Mouse (Mus musculus) CH12.LX (cell line): ENCODE data around the gene Pitpnm3. TPM values are rescaled to one million over a fixed set of nuclear protein-coding genes. Genes with fewer than 3 reads are reported as not detected.

Experiments
- DNase-seq: peaks from one replicate; pipeline ENCODE4 v3.0.0-alpha.2; 2013; ENCODE audit errors: extremely low read depth
- H3K27ac ChIP-seq: 2 replicates; pipeline ENCODE4 v1.5.1; 2012; ENCODE audit warnings: low read depth, mild to moderate bottlenecking, control low read depth, moderate library complexity; ENCODE audit not compliant: insufficient read depth
- H3K27me3 ChIP-seq: replicated peaks from 2 replicates; pipeline ENCODE3; 2012; ENCODE audit warnings: inconsistent platforms
- H3K36me3 ChIP-seq, 2 experiments: replicated peaks in 1 of 2; 2 replicates each; pipeline versions ENCODE3 to v1.6.1; 2012; ENCODE audit warnings: inconsistent platforms in 1 of 2, low read length in 1 of 2, mild to moderate bottlenecking in 1 of 2, mixed read lengths in 1 of 2, moderate library complexity in 1 of 2; ENCODE audit not compliant: control insufficient read depth in 1 of 2, insufficient read depth in 1 of 2
- H3K4me1 ChIP-seq, 2 experiments: 2 replicates each; pipeline ENCODE4 v1.6.1; 2012; ENCODE audit warnings: inconsistent platforms in 1 of 2, moderate library complexity in 1 of 2; ENCODE audit not compliant: insufficient read depth in 2 of 2, control insufficient read depth in 1 of 2
- H3K4me2 ChIP-seq: 2 replicates; pipeline ENCODE4 v1.6.1; 2012; ENCODE audit warnings: low read depth, mild to moderate bottlenecking, control low read depth; ENCODE audit not compliant: poor library complexity, insufficient read depth, severe bottlenecking
- H3K4me3 ChIP-seq, 3 experiments: fragments of 150-350 bp in 1 of 3; sonication (generic) in 1 of 3; replicated peaks in 1 of 3; 2 replicates each; pipeline versions ENCODE3 to v1.5.1; 2011 to 2012; ENCODE audit warnings: low read depth in 2 of 3, low read length in 2 of 3, mild to moderate bottlenecking in 2 of 3, moderate library complexity in 2 of 3, control low read depth in 1 of 3, improper control_type of control experiment in 1 of 3, inconsistent platforms in 1 of 3, mixed read lengths in 1 of 3; ENCODE audit not compliant: poor library complexity in 1 of 3
- H3K79me2 ChIP-seq: replicated peaks from 2 replicates; pipeline ENCODE4 v1.6.1; 2012; ENCODE audit warnings: mild to moderate bottlenecking, moderate library complexity; ENCODE audit not compliant: control insufficient read depth, poor library complexity, insufficient read depth, severe bottlenecking; ENCODE audit errors: extremely low read depth
- H3K9ac ChIP-seq: 2 replicates; pipeline ENCODE4 v1.6.1; 2012; ENCODE audit warnings: low read depth, mild to moderate bottlenecking, control low read depth, moderate library complexity; ENCODE audit not compliant: insufficient read depth
- H3K9me3 ChIP-seq: replicated peaks from 2 replicates; pipeline ENCODE3; 2012; ENCODE audit warnings: low read length, inconsistent platforms, mixed read lengths
- BHLHE40 ChIP-seq: IDR thresholded peaks from 2 replicates; pipeline ENCODE4 v1.6.1; 2011; ENCODE audit warnings: mild to moderate bottlenecking, low read depth, low read length, improper control_type of control experiment
- E2F4 ChIP-seq: IDR thresholded peaks from 2 replicates; pipeline ENCODE4 v1.6.1; 2011; ENCODE audit warnings: low read depth, low read length, improper control_type of control experiment; ENCODE audit not compliant: insufficient replicate concordance
- JUND ChIP-seq: conservative IDR thresholded peaks from 2 replicates; pipeline ENCODE4 v1.6.1; 2011; ENCODE audit warnings: low read depth, low read length, improper control_type of control experiment
- MAZ ChIP-seq: IDR thresholded peaks from 2 replicates; pipeline ENCODE4 v1.6.1; 2012; ENCODE audit warnings: low read depth, mild to moderate bottlenecking, inconsistent platforms, low read length, improper control_type of control experiment, moderate library complexity
- MEF2A ChIP-seq: IDR thresholded peaks from 2 replicates; pipeline ENCODE4 v1.6.1; 2014; ENCODE audit warnings: low read depth, mild to moderate bottlenecking, inconsistent platforms, low read length, improper control_type of control experiment, borderline replicate concordance
- MXI1 ChIP-seq: IDR thresholded peaks from 2 replicates; pipeline ENCODE4 v1.6.1; 2011; ENCODE audit warnings: mild to moderate bottlenecking, low read depth, low read length, improper control_type of control experiment
- MYC ChIP-seq: IDR thresholded peaks from 2 replicates; pipeline ENCODE4 v1.6.1; 2011; ENCODE audit warnings: low read depth, mild to moderate bottlenecking, improper control_type of control experiment, low read length
- NRF1 ChIP-seq: IDR thresholded peaks from 2 replicates; pipeline ENCODE4 v1.6.1; 2014; ENCODE audit warnings: low read depth, mild to moderate bottlenecking, inconsistent platforms, low read length, improper control_type of control experiment, moderate library complexity
- RCOR1 ChIP-seq: conservative IDR thresholded peaks from 2 replicates; pipeline ENCODE4 v1.6.1; 2012; ENCODE audit warnings: low read depth, mild to moderate bottlenecking, inconsistent platforms, low read length, improper control_type of control experiment
- TBP ChIP-seq: conservative IDR thresholded peaks from 2 replicates; pipeline ENCODE4 v1.6.1; 2011; ENCODE audit warnings: low read depth, low read length, improper control_type of control experiment
- ZNF384 ChIP-seq: IDR thresholded peaks from 2 replicates; pipeline ENCODE4 v1.6.1; 2012; ENCODE audit warnings: low read depth, low read length, improper control_type of control experiment, inconsistent platforms
- dilution Hi-C: fragments of 300-500 bp; cut with MboI; formaldehyde crosslinking; loops from 2 replicates; pipeline ENCODE4 v1.14.3; 2020; ENCODE audit warnings: low sequenced_read_pairs; ENCODE audit not compliant: extremely low pct_unique_long_range_greater_than_20kb, extremely low pct_ligation_motif_present
- in situ Hi-C: fragments of 300-500 bp; cut with MboI; formaldehyde crosslinking; loops from 3 replicates; pipeline ENCODE4 v1.14.3; 2019; ENCODE audit warnings: low sequenced_read_pairs, low pct_ligation_motif_present, low pct_unique_long_range_greater_than_20kb, mixed read lengths
- polyA plus RNA-seq: library from polyadenylated mRNA; unstranded; fragments of >175 nt; gene quantifications from 2 replicates; pipeline ENCODE4 v1.2.1, GENCODE M21; 2012; ENCODE audit warnings: low read depth; ENCODE audit not compliant: insufficient read length
- total RNA-seq, 2 experiments: library from RNA; depleted of rRNA; stranded (reverse); fragments of 300-350 nt in 1 of 2; fragments of >200 nt in 1 of 2; gene quantifications; 2 replicates each; pipeline ENCODE4 v1.2.3; 2012 to 2014

Gene Pitpnm3
- total and polyA plus RNA-seq, 3 experiments = 0.08 to 0.59 (median 0.31) TPM

DNA sequence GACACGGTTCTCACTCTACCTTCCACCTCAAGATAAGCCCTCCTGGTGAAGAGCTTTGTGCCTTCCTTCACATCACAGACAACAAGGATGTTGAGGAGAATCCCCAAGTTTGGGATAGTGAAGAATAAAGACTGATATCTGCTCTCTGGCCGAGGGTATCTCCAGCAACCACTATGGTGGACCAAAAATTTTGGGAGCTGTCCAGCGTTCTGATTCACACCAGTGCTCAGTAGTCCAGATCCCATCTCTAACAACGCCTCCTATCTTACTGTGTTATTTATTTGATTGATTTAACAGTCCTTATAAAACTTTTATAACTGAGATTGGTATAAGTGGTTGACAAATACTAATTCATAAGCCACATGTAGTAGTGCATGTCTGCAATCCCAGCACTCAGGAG lies 22.3 kb downstream of the Pitpnm3 start:
- peaks cover 79% of the 10 kb centered on the region for H3K27me3 ChIP-seq
- H3K4me1 ChIP-seq = no peaks in the 10 kb centered on the region
- dilution Hi-C loops = no loop called here
- no peaks in the 10 kb centered on the region for H3K79me2 ChIP-seq
- no peak overlapping the region for H3K4me2 ChIP-seq
- DNase-seq = peak; percentile 17
- no peak overlapping the region for H3K9ac ChIP-seq
- in situ Hi-C loops = no loop called here
- H3K4me3 ChIP-seq = no peak overlapping the region
- no peak overlapping the region for H3K27ac ChIP-seq
- H3K36me3 ChIP-seq = no peaks in the 10 kb centered on the region
- TF ChIP-seq MAZ (no peak), MXI1 (no peak), TBP (no peak), JUND (no peak), NRF1 (no peak), MEF2A (no peak), E2F4 (no peak), BHLHE40 (no peak), ZNF384 (no peak), MYC (no peak), RCOR1 (no peak)
- TF ChIP-seq, all 38 proteins: peak for 0
- no peaks in the 10 kb centered on the region for H3K9me3 ChIP-seq

DNA sequence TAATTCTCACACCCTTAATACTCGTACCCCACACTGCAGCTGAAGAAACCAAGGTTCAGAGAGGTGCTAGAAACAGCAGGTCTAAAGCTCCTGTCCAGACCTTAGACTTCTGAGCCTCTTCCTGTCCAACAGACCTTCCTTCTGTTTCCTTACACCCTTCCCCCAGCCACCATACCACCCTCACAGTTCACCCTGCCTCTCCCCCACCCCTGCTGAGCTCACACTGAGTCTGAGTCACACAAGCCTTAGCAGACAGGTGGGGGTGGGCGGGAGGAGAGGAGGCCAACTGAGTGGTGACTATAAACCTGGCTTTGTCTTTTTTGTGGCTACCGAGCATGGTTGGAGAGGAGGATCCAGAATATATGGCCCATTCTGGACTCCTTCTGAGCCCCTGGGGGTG lies 24.9 kb downstream of the Pitpnm3 start:
- Histone ChIP-seq H3K9ac (no peak overlapping the region), H3K4me3 (no peak overlapping the region), H3K4me1 (no peaks in the 10 kb centered on the region), H3K27me3 (peaks cover 64% of the 10 kb centered on the region), H3K79me2 (no peaks in the 10 kb centered on the region), H3K9me3 (peaks cover 4% of the 10 kb centered on the region), H3K36me3 (no peaks in the 10 kb centered on the region), H3K27ac (no peak overlapping the region), H3K4me2 (no peak overlapping the region)
- TF ChIP-seq MAZ = no peak
- no peak for DNase-seq
- dilution Hi-C loops (no loop called here), in situ Hi-C loops (no loop called here)

DNA sequence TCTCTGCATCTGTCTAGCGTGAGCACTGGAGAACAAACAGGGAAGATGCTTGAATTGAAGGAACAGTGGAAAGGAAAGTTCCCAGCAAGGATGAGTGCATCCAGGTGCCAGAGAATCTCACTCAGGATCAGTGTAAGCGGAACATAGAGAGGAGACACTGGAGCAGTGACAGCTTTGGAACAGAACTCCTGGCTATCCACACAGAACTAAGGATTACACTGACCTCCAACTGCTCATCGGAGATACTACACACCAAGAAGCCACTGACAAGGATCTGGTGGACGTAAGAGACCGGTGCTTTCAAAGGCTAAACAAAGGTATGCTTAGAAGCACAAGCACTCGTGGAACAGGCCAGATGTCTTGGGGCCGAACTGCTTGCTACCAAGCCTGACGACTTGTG lies 31.4 kb downstream of the Pitpnm3 start:
- TF ChIP-seq MXI1 (no peak), TBP (no peak), MYC (no peak)
- H3K9ac ChIP-seq = no peak overlapping the region
- dilution Hi-C loops = no loop called here
- no peak overlapping the region for H3K27ac ChIP-seq
- no peak overlapping the region for H3K4me2 ChIP-seq
- DNase-seq = no peak
- peaks cover 4% of the 10 kb centered on the region for H3K9me3 ChIP-seq
- H3K4me1 ChIP-seq = no peaks in the 10 kb centered on the region
- H3K36me3 ChIP-seq = no peaks in the 10 kb centered on the region
- peaks cover 30% of the 10 kb centered on the region for H3K27me3 ChIP-seq
- H3K79me2 ChIP-seq = no peaks in the 10 kb centered on the region
- H3K4me3 ChIP-seq = no peak overlapping the region
- in situ Hi-C loops = no loop called here
